Mouse (Mus musculus) testis, postnatal 14 days (tissue): ENCODE results near the gene Pard3.
A peak's percentile ranks its signal among the peaks of the same experiment; 100 is the strongest.

Experiments
- DNase-seq: peaks from one replicate; pipeline ENCODE4 v3.0.0; 2021; ENCODE audit warnings: low spot score

The Pard3 gene

DNA sequence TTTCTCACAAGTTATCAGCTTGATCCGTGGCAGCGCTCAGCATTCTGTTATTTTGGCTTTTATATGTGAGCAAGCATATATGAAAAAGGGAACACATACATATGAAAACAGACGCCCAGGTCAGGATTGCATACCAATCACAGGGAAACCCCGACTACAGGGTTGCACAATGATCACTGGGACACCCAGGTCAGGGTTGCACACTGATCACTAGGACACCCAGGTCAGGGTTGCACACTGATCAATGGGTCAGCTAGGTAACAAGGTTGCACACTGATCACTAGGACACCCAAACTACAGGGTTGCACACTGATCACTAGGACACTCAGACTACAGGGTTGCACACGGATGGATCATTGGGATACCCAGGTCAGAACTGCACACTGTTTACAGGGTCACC is 228.6 kb downstream of the Pard3 start:
- no peak for DNase-seq

DNA sequence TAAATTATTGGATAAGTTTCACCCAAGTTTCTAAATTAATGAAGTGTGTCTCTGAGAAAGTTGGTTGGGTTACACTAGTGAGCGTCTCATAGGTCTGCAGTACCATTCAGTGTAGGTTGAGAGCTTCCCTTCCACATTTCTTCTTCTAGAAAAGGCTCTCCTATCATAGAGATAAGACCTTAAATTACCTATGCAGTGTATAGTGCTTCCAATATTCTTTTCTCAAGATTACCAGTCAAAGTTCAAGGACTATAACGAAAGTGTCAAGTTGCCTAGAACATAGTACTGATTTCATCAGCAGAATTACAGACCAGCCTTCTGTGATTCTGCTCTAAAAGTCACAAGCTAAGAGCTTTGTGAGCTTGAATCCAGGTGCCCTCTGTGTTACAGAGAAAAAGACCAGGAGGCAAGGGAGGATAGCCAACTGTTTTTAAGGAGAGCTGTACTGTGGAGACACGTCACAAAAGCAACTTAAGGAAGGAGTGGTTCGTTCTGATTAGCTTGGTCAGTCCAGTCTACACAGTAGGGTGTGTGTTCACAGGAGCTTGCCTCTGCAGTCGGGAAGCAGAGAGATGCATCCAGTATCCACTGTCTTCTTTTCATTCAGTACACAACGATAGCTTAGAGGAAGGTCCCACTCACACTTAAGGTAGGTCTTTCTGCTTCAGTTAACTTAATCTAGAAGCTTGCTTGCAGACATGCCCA is 229.5 kb downstream of the Pard3 start:
- no peak for DNase-seq

DNA sequence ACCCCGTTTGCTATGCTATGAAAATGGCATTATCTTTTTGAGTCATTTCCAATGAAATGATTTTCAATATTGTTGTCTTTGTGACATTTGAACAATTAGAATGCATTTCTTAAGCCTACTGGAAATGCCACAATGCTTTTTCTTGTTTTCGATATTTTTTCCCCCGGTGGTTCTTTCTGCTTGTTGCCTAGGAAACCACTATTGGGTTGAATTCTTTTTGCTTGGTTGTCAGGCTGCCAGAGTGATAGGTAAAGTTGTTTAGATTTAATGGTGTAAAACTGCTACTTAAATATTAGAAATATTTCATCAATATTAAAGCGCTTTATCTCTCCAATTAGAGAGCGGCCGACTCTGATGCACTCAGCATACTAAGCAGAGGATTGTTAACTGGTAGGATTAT is 230.4 kb downstream of the Pard3 start:
- no peak for DNase-seq

DNA sequence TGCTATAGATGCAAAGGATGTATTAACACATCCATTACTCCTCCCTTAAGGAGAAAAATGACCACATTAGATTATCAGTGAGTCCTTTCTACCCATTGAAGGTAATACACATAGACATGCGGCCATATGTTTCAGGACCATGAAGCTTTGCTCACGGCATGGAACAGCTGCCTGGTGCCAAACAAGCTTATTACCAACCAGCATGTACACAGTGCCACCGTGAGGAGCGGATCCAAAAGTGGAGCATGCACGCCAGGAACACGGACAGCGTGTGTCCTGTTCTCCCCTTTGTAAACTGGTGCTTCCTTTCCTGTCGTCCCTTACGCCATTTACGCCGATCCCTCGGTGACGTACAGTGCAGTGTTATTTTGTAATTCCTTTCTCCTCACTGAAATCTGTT is 232.2 kb downstream of the Pard3 start:
- no peak for DNase-seq

DNA sequence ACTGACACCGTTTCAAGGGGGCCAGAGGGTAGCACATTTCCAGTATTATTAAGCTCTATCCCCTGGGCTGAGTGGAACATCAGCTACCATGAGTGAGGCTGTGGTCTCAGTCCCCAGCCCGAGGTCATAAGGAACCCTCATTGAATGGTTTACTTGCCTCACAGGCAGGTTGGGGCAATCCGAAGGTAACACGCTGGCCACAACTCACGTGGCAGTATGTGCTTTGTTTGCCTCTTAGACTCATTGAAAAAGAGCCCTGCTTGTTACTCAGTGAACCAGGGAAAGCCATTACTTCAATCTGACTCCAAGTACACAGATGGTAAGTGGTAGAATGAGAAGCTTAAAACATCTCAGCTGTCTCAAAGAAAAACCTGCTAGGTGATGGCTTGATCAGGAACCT is 236.8 kb downstream of the Pard3 start:
- DNase-seq, result no peak

DNA sequence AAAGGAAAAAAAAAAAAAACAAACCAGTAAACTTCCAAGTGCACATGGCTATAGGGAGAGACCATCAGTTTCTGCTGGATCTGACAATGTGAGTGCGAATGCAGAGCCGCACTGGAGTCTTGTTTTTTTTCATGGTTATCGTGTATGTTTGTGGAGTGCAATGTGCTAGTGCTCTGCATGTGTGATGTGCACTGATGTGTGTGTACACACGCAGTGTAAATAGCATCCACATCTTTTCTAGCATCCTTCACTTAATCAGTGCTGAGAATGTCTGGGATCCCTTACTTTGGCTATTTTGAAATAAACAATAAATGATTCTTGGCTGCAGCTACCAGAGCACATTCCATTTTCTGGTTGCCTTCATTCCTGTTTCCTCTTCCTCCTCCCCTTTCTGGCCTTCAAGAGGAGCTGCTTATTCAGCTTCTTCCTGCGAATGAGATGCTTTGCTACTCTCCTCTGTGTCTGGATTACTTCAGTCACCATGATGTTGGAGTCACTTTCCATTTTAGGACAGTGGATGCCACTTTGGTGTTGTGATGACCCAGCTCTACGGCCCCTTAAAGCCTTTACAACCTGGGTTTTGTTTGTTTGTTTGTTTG is 239.3 kb downstream of the Pard3 start:
- DNase-seq, result no peak

DNA sequence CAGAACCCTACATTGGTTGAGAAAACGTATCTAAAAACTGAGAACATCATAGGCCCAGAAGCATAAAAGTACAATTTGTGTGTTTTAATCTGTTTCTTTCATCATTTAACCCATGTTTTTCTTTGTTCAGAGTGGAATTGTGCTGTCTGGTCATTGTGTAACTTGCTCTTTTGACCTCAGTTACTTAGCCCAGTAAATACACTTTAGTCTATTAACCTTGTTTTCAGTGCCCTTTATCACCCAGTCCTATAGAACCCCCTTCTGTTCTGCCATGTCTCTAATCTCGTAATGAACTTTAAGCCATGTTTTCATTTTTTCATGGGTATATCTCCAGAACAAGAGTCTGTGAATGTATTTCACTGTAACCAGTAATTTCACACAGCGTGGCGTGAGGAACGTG is 243.3 kb downstream of the Pard3 start:
- no peak for DNase-seq

DNA sequence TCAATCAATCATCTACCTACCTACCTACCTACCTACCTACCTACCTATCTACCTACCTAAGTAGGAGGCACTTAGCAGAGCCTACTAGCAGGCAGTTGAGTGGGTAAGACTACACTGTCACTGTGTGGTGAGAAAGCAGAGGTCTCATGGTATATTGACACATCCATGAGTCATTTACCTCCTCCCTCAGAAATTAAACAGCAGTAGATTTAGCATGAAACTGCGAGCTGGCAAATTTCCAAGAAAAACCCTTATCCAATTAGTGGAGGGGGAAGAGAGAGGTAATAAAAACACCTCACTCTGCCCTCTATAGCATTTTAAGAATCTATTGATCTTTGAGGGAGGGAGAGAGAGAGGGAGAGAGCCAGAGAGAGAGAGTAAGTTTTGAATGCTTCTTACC is 245.7 kb downstream of the Pard3 start:
- no peak for DNase-seq

DNA sequence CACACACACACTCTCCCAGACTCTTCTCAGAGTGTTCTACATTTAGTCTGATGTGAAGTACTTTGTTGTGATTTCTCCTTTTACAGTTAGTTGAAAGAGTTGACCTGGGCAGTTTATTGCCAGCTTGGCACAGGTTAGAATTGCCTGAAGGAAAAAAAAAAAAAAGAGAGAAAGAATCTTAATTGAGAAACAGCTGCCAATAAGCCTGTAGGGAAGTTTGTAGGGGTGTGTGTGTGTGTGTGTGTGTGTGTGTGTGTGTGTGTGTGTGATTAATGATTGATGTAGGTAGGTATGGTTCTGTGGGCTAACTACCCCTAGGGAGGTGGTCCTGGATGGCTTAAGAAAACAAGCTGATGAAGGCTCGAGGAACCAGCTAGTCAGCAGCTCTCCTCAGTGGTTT is 252.1 kb downstream of the Pard3 start:
- no peak for DNase-seq

DNA sequence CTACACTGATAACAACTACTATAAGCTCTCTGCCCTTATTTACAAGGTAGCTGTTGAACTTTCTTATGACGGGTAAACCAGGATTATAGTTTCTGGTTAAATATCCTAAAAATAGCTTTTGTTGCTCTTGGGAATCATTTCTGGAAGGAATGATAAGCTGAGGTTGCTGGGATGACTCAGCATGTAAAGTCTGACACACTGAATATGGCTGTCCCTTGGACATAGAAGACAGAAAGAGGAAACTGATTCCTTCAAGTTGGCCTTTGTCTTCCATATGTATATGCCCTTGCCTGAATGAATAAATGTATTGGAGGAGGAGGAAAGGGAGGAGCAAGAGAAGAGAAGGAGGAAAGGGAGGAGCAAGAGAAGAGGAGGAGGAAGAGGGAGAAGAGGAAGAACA is 254.2 kb downstream of the Pard3 start:
- no peak for DNase-seq

DNA sequence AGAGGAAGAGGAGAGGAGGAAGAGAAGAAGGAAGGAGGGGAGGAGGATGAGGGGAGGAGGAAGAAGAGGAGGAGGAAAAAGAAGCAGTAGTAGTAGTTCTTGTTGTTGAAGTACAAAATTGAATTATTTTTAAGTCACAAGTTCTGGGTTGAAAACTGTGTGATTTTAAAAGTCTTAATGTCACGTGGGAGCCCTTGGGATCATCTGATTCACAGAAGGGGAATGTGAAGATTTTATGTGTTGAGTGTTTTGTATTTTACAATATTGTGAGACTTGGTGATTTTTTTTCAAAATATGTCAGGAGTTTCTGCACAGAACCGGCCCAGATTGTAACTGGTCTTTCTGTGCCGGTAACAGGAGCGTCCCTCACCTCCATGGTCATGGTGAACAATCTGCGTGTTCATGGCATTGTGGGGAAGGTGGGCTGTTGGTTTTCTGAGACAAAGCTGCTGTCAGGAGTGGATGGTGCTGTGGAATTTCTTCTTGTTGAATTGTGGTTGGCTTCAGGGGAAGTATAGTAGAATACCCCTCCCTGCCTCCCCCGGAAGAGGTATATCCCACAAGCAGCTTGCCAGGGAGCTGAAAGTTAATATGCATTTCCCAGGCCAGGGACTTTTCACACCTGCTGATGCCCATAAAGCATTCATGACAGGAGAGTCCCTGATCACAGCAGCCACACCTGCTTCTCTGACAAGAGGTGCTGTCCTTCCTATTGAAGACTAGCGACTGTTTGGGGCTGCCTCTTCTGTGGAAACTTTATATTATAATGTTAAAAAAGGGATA is 254.9 kb downstream of the Pard3 start:
- no peak for DNase-seq

DNA sequence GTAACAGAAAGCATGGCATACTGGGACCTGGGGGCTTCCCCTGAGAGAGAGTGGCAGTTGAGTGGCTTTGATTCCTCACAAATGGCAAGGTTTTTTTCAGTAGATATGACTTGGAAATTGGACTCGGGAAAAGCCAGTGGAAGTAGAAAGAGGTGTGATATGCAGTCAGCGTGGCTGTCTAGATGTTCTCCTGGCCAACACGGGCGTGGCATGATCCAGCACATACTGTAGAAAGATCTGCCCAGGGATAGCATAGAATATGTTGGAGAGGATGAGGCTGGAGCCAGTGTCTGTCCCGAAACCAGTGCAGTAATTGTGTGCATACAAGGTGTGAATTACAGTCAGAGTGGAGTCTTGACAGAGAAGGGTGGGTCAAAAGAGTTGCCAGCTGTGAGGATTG is 257.2 kb downstream of the Pard3 start:
- no peak for DNase-seq

DNA sequence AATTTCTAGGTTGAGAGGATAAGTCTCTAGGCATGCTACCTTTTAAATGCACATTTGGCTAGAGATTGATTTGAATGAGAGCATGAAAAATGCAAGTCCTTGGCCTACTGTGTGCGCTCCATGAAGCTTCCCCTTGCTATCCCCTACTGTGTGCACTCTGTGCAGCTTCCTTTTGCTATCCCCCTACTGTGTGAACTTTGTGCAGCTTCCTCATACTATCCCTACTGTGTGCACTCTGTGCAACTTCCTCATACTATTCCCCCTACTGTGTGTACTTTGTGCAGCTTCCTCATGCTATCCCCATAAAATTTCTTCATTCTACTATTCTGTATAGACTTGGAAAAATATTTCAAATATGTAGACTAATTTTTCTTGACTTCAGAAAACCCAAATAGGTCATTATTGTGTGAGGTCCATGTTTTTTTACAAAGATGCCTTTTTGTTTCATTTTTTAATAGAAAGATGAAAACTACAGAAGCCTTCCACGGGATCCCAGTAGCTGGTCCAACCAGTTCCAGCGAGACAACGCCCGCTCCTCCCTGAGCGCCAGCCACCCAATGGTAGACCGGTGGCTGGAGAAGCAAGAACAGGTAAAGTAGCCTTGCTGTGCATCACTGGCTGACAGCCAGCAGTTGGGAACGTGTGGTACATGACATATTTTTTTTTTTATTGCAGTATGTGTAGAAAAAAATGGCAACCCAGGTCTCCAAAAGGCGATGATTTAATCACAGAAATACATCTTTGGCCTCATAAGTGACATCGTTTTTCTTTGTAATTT is 260.1 kb downstream of the Pard3 start:
- DNase-seq, result no peak

DNA sequence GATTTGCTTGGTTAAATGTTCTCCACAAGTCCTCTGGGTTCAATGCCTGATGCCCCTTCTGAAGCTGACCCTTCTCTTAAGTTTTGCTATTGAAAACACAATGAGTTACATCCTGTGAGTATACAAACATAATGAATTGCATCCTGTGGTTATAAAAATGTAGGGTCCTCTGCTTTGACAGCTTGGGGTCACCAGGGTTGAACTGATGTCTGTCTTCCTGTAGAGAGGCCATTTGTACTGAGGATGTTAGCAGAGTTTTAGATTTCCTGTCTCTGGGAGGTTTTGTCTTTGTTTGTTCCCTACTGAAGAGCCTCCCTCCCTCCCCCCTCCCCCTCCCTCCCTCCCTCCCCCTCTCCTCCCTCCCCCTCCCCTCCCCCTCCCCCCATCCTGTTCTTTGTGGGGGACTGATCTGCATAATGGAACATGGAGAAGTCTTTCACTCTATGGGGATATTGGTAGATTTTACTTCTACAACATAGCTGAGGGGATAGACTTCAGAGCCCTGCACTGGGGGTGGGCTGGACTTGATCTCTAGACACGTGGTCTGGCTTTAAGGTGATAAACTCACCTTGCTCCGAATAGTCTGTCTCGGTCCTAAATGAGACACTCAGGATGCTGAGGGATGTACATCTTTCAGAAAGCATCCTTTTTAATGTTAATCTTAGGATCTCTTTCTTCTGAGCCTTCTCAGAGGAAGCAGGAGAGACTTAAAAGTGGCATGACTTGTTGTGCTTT is 261.3 kb downstream of the Pard3 start:
- no peak for DNase-seq

DNA sequence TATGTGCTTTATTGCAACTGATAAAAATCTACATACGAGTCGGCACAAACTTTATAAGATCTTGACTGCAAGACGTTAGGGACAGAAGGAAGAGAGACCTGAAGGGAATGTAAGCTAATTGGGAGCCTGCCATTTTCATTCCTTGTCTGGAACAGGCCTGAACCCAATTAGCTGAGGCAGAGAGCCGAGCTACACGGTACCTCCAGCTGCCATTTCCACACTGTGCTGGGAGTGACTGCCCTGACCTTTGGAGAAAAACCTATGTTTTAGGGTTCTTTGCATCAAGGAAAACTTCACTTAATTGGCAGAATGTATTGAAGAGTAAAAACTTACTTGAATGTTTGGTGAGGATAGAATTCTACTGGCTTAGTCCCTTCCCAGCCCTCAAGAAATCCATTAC is 262.1 kb downstream of the Pard3 start:
- DNase-seq, result no peak

DNA sequence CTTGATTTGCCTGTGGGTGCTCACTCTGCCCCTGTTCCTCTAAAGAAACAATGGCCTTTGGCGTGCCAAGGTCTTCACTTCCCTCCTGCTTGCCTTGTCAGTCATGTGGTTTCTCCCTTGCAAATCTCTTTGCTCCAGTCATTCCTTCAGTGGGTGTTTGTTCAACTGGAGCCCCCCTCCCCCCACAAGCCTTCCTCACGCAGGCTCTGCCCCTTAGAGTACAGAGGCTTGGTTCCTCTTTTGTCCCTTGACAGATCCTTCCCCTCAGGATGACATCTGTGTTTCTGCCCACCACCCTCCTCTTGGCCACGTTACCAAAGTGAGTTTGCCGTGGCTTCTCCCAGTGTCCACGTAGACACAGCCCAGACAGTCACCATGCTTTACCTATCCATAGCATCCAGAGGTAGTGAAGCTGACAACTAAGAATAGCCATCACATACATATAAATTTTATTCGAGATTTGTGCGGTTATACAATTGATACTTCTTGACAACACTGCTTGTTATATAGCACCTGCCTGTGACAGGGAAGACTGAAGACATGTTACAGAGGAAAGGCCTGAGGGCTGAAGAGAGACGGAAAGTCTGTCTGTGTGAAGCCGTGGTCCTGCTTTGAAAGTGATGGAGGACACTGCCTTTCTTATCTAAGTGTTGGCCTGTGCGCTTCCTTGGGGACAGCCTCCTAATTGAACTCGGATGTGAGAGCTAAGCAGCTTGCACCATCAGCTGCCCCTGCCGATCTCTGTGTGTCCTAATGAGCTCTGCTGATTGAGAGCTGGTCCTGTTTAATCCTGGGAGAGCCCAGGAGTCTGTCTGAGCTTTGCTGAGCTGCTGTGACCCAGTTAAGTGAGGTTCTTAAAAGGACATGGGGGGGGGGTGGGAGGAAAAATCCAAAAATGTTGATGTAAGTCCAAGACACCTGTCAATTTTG is 266.8 kb downstream of the Pard3 start:
- no peak for DNase-seq

DNA sequence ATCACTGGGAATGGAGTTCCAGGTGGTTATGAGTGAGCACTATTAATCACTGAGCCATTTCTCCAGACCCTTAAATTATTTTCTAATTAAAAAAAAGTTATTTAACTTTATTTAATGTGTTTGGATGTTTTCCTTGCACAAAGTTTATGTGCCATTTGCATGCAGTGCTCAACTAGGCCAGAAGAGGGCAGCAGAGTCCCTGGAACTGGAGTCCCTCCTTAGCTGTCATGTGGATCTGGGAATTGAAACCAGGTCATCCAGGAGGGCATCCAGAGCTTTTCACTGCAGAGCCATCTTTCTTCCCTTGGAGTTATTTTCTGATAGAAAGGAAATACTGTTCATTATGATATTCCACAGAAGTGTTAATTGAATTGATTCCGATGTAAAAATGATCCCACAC is 268.1 kb downstream of the Pard3 start:
- DNase-seq, result peak; percentile 28

DNA sequence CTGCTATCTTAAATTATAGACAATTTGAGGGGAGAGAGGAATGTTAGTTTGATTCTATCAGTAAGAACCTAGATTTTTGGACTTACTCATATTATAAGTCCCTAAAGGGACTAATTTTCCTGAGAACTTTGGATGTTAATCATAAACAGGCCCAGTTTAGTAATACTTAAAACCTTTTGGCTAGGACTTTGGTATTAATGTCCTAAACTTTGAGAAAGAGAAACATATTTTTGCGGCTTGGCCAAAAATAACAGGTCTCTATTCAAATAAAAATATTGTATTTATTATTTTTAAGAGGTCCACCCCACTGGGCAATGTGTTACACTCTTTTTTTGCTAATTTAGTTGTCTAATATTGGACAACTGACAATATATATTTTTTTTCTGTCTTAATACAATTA is 271.5 kb downstream of the Pard3 start:
- DNase-seq, result no peak

DNA sequence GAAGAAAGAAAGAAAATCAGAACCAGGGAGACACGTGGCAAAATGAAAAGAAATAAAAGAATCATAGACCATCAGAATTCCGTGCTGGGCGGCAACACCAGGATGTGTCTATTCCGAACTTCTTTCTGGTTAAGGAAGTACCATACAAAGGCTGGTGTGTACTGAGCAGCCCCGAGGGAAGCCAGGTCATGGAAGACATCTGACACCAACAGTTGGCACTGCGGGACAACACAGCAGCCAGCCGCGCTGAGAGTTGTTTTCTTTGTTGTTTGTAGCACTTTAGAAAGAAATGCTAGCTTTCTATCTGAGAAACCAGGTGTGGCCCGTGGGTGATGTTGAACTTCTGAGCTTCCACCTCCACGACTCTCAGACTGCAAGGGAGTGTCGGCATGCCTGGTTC is 274.5 kb downstream of the Pard3 start:
- DNase-seq, result no peak

DNA sequence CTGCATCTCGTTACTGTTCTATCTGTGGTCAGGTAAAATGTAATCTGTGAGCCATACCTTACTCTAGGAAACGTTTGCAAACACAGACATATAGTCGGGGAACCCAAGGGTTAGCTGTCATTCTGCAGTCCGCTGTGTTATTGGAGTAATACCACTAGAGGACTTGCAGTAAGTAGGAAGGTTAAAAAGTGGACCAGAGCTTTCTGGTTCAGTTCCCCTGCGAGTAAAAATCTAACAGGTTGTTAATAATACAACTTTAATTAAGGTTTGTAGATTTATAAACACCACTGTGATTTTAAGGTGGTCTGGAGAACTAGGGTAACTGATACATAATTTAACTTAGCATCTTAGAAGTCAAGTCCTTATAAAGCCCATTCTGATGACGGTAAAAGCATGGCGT is 277.4 kb downstream of the Pard3 start:
- DNase-seq, result no peak

DNA sequence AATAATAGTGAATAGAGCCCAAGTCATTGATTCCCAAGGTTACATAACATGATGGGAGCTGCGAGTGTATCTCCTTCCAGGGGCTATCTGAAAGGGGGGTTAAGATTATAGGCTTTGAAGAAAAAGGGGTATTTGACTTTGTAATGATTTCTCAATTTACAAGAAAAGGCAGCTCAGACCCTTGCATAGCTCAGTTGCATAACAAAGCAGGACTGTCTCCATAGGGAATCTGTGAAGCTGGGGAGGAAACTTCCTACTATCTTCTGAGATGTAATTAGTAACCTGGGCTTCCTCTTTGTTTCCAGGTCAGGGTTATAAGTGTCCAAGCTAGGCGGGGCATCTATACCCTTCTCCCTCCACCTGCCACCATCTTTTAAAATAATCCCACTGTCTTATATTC is 279.4 kb downstream of the Pard3 start:
- no peak for DNase-seq
